Mouse (Mus musculus) MEL (cell line): ENCODE results near the gene Fam241a.

Source experiments
- CTCF ChIP-seq, 3 experiments: IDR thresholded peaks in 2 of 3; conservative IDR thresholded peaks in 1 of 3; 2 replicates each; pipeline ENCODE4 v1.5.1; 2011 to 2012; ENCODE audit warnings: low read length in 3 of 3, low read depth in 2 of 3, mild to moderate bottlenecking in 2 of 3, improper control_type of control experiment in 1 of 3, inconsistent platforms in 1 of 3, mixed read lengths in 1 of 3, moderate library complexity in 1 of 3; ENCODE audit not compliant: control insufficient read depth in 1 of 3, insufficient read depth in 1 of 3, poor library complexity in 1 of 3, severe bottlenecking in 1 of 3
- UBTF ChIP-seq: IDR thresholded peaks from 2 replicates; pipeline ENCODE4 v1.6.1; 2012; ENCODE audit warnings: low read depth, mild to moderate bottlenecking, inconsistent platforms, low read length, improper control_type of control experiment, moderate library complexity, borderline replicate concordance; ENCODE audit not compliant: insufficient read depth

GRCm38 (mm10) chr3:127826503-127826902, 69.6 kb downstream of the Fam241a start:
- TF ChIP-seq CTCF (IDR thresholded peaks at IDR 0.05 in 2 of 3, conservative IDR thresholded peaks at IDR 0.05 in 1 of 3; ENCODE audit: control insufficient read depth in 1 of 3, insufficient read depth in 1 of 3, low read depth in 2 of 3, low read length in 3 of 3, poor library complexity in 1 of 3, severe bottlenecking in 1 of 3): no peak
- TF ChIP-seq UBTF: no peak
